In genomic region chr17:21962107-21962907, GRCm38 (mm10) we compare ENCODE assay signal across 8 mouse cellular contexts. TPM values are rescaled to one million over a fixed set of nuclear protein-coding genes. Genes with fewer than 3 reads are reported as not detected.
DNase-seq lines count a peak whose midpoint lies in the region; ATAC-seq and TF ChIP-seq lines count a peak whose summit lies in the region.
"Not testable (repeated sequence)": the region's sequence is repeated elsewhere in the genome, so short reads cannot be mapped to it uniquely, and the experiment has no call there.

Gene Zfp942, minus strand, starts transcription at chr17:21962464.
Gene Zfp943, plus strand, starts transcription at chr17:21962552.

- peak within 1 kb of the TSS; percentile 76 for H3K27ac ChIP-seq in forebrain, embryonic 16.5 days (ENCODE audit: low read length)
- H3K27ac ChIP-seq in layer of hippocampus, adult 2 months = peak within 1 kb of the TSS; percentile 96
- peak within 1 kb of the TSS; percentile 83 for H3K27ac ChIP-seq in neural tube, embryonic 15.5 days (replicated peaks)

- not testable (repeated sequence) for TF ChIP-seq POLR2A in lung, adult 2 months (IDR thresholded peaks at IDR 0.05; ENCODE audit: borderline replicate concordance, extremely low read depth, low read depth, low read length)

- DNase-seq in ES-CJ7 (ENCODE audit: low read depth, low spot score) = peak; percentile 38
- peak; percentile 70 to 78 for DNase-seq in cerebellum, adult 18-20 months
- DNase-seq in heart, postnatal 36 days = peak; percentile 75 to 86
- peak; percentile 53 to 61 for DNase-seq in layer of hippocampus, adult 2 months (ENCODE audit: low spot score in 2 of 2)
- DNase-seq in lung, adult 2 months = peak; percentile 83
- peak; percentile 78 for DNase-seq in testis, postnatal 10 days (ENCODE audit: low spot score)

- H3K9me3 ChIP-seq in forebrain, embryonic 16.5 days (ENCODE audit: control insufficient read depth, low read length); neural tube, embryonic 15.5 days (replicated peaks): not testable (repeated sequence)

- H3K9ac ChIP-seq in forebrain, embryonic 16.5 days (replicated peaks; ENCODE audit: low read depth, low read length) = peak within 1 kb of the TSS; percentile 85
- H3K9ac ChIP-seq in neural tube, embryonic 15.5 days (replicated peaks) = peak within 1 kb of the TSS; percentile 78

- peak within 1 kb of the TSS; percentile 63 for H3K4me2 ChIP-seq in forebrain, embryonic 16.5 days (ENCODE audit: low read length)
- peak within 1 kb of the TSS; percentile 61 for H3K4me2 ChIP-seq in neural tube, embryonic 15.5 days

- not testable (repeated sequence) for TF ChIP-seq CTCF in layer of hippocampus, adult 2 months (conservative IDR thresholded peaks at IDR 0.05); lung, adult 2 months (IDR thresholded peaks at IDR 0.05; ENCODE audit: insufficient read depth, low read length)

- H3K36me3 ChIP-seq in forebrain, embryonic 16.5 days (ENCODE audit: control insufficient read depth, insufficient read depth); neural tube, embryonic 15.5 days: not testable (repeated sequence)

- under 1% methylated on average over 41 of the region's 55 CpGs for WGBS in forebrain, embryonic 16.5 days
- under 1% methylated on average over 43 of the region's 55 CpGs for WGBS in lung, adult 2 months
- under 1% methylated on average over 42 of the region's 55 CpGs for WGBS in neural tube, embryonic 15.5 days

- ATAC-seq in forebrain, embryonic 16.5 days = peak; percentile 97
- ATAC-seq in neural tube, embryonic 15.5 days (ENCODE audit: low FRiP score) = peak; percentile 98

- intact Hi-C loops in heart, postnatal 36 days (cut with DNase I) = loop anchor here (5.0 to 10.0 kb wide), 2 partner anchors 55 to 262 kb away; partner anchors contain the start of genes Zfp994 and Zfp995

- peak within 1 kb of the TSS; percentile 74 for H3K4me3 ChIP-seq in forebrain, embryonic 16.5 days (replicated peaks; ENCODE audit: low read length)
- H3K4me3 ChIP-seq in layer of hippocampus, adult 2 months = peak within 1 kb of the TSS; percentile 76
- peak within 1 kb of the TSS; percentile 54 for H3K4me3 ChIP-seq in lung, adult 2 months (replicated peaks; ENCODE audit: extremely low read depth, low read depth, low read length)
- peak within 1 kb of the TSS; percentile 74 for H3K4me3 ChIP-seq in neural tube, embryonic 15.5 days (replicated peaks)

- H3K27me3 ChIP-seq in forebrain, embryonic 16.5 days (replicated peaks; ENCODE audit: control insufficient read depth, insufficient read depth, low read length); neural tube, embryonic 15.5 days (replicated peaks): not testable (repeated sequence)

- H3K4me1 ChIP-seq in forebrain, embryonic 16.5 days (replicated peaks; ENCODE audit: control insufficient read depth, insufficient read depth, low read length) = peaks cover 12% of the 10 kb centered on the region
- not testable (repeated sequence) for H3K4me1 ChIP-seq in lung, adult 2 months (ENCODE audit: control insufficient read depth, insufficient read depth, low read length)
- peaks cover 22% of the 10 kb centered on the region for H3K4me1 ChIP-seq in neural tube, embryonic 15.5 days

RNA-seq across cellular contexts. Expression of gene Zfp942, which starts in this region (rescaled TPM):
- 27.1 and 27.5 TPM in 2 replicates for polyA plus RNA-seq in forebrain, embryonic 16.5 days (2015; fragmentation: Nextera tagmentation; extraction: Ambion mirVana)
- total RNA-seq in heart, postnatal 36 days (2021) = 1 to 10 TPM; 5.7 to 5.9 TPM
- total RNA-seq in layer of hippocampus, adult 2 months (2021) = 10 to 100 TPM; 15.5 to 16.3 TPM
- polyA plus RNA-seq in lung, adult 2 months (2012; rRNA removed) = 1.1 and 1.6 TPM in 2 replicates
- 19.8 and 20.6 TPM in 2 replicates for polyA plus RNA-seq in neural tube, embryonic 15.5 days (2015; fragmentation: Nextera tagmentation; extraction: Ambion mirVana)

RNA-seq across cellular contexts. Expression of gene Zfp943, which starts in this region (rescaled TPM):
- 23.3 and 26.9 TPM in 2 replicates for polyA plus RNA-seq in forebrain, embryonic 16.5 days (2015; fragmentation: Nextera tagmentation; extraction: Ambion mirVana)
- 10 to 100 TPM; 17.4 to 21.0 TPM for total RNA-seq in heart, postnatal 36 days (2021)
- total RNA-seq in layer of hippocampus, adult 2 months (2021) = 10 to 100 TPM; 20.6 to 21.5 TPM
- 3.2 and 3.5 TPM in 2 replicates for polyA plus RNA-seq in lung, adult 2 months (2012; rRNA removed)
- polyA plus RNA-seq in neural tube, embryonic 15.5 days (2015; fragmentation: Nextera tagmentation; extraction: Ambion mirVana) = 16.3 and 17.6 TPM in 2 replicates

Comparison
In these comparisons a context has a peak if more than half of its experiments do, and no peak if none do; other contexts are left out.
1. Peak in every context shown above with its lines: DNase-seq, ATAC-seq, H3K4me3 ChIP-seq and H3K27ac ChIP-seq.